Mouse (Mus musculus) midbrain, postnatal 0 days (tissue): ENCODE measurements at regions not wholly inside any gene's neighbourhood (a gene's known extent, or its start where the extent isn't known, plus 50 kb on each side); places are given as distances from the start of the nearest gene placed in this dataset.
"Not testable (repeated sequence)": the region's sequence is repeated elsewhere in the genome, so short reads cannot be mapped to it uniquely, and the experiment has no call there.

Experiments used
- ATAC-seq: fragments of 200-750 bp; cut with Nextera tagmentation; 2 replicates; pipeline ENCODE4 v1.8.0; 2017; ENCODE audit warnings: moderate number of reproducible peaks, mild to moderate bottlenecking, moderate TSS enrichment, moderate library complexity; ENCODE audit not compliant: low FRiP score
- DNase-seq: peaks from one replicate; pipeline ENCODE4 v3.0.0-alpha.2; 2015; ENCODE audit warnings: low spot score
- H3K27ac ChIP-seq: fragments of 300-500 bp; sonication (generic); 2 replicates; pipeline ENCODE4 v1.5.1; 2014; ENCODE audit warnings: low read depth, mild to moderate bottlenecking, low read length, mixed read lengths
- H3K27me3 ChIP-seq: fragments of 300-500 bp; sonication (generic); 2 replicates; pipeline ENCODE4 v1.6.1; 2014; ENCODE audit warnings: low read length, control low read depth, mixed read lengths; ENCODE audit not compliant: insufficient read depth
- H3K36me3 ChIP-seq: fragments of 300-500 bp; sonication (generic); 2 replicates; pipeline ENCODE4 v1.6.1; 2014; ENCODE audit warnings: low read length, control low read depth, mixed read lengths; ENCODE audit not compliant: insufficient read depth
- H3K4me1 ChIP-seq: fragments of 300-500 bp; sonication (generic); 2 replicates; pipeline ENCODE4 v1.6.1; 2014; ENCODE audit warnings: mild to moderate bottlenecking, control low read depth, antibody characterized with exemption, low read length, mixed read lengths; ENCODE audit not compliant: insufficient read depth
- H3K4me2 ChIP-seq: fragments of 300-500 bp; sonication (generic); 2 replicates; pipeline ENCODE4 v1.6.1; 2014; ENCODE audit warnings: low read depth, mild to moderate bottlenecking, low read length, mixed read lengths; ENCODE audit not compliant: poor library complexity, severe bottlenecking
- H3K4me3 ChIP-seq: fragments of 300-500 bp; sonication (generic); 2 replicates; pipeline ENCODE4 v1.5.1; 2014; ENCODE audit warnings: low read depth, mild to moderate bottlenecking, low read length, moderate library complexity
- H3K9ac ChIP-seq: fragments of 300-500 bp; sonication (generic); replicated peaks from 2 replicates; pipeline ENCODE4 v1.6.1; 2014; ENCODE audit warnings: mild to moderate bottlenecking, low read length, moderate library complexity, mixed read lengths; ENCODE audit not compliant: poor library complexity, severe bottlenecking
- H3K9me3 ChIP-seq: fragments of 300-500 bp; sonication (generic); 2 replicates; pipeline ENCODE4 v1.6.1; 2016; ENCODE audit warnings: low read length, control low read depth
- CTCF ChIP-seq: IDR thresholded peaks from 2 replicates; pipeline ENCODE4 v1.5.1; 2016; ENCODE audit warnings: antibody characterized with exemption, mild to moderate bottlenecking
- WGBS: fragments of 180-500 bp; shearing (Covaris S2); extraction: QIAGEN DNeasy Blood & Tissue Kit; methylation state at CpG from one replicate; pipeline ENCODE4 v1.1.7; 2014; 5-methylcytosine and 5-hydroxymethylcytosine counted together

DNA sequence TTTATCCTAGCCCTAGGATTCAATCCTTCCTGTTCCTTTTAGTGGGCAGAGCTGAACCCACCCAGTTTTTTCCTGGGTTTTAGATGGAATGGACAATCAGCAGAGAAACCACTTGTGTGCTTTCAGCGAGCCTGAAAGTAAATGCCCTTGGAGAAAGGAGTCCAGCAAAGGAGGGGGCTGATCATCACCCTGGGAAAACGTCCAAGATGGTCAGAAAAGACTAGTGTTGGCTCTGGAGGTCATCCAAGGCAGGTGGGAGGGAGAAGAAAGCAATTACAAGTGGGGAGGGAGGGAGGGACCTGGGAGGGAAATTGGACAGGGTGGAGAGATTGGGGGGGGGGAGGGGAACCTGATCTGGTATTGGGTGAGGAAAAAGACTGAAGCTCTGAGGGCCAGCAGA is 55.6 kb upstream of the Zfp366 start:
- H3K36me3 ChIP-seq = no peaks in the 10 kb centered on the region
- TF ChIP-seq CTCF = no peak
- no peaks in the 10 kb centered on the region for H3K27me3 ChIP-seq
- H3K27ac ChIP-seq = no peak overlapping the region
- no peak overlapping the region for H3K4me2 ChIP-seq
- no peaks in the 10 kb centered on the region for H3K4me1 ChIP-seq
- DNase-seq = peak; percentile 67
- ATAC-seq = no peak
- H3K9ac ChIP-seq = no peak overlapping the region
- H3K4me3 ChIP-seq = no peak overlapping the region
- WGBS = 49% methylated on average over 2 of the region's 2 CpGs
- H3K9me3 ChIP-seq = no peaks in the 10 kb centered on the region

DNA sequence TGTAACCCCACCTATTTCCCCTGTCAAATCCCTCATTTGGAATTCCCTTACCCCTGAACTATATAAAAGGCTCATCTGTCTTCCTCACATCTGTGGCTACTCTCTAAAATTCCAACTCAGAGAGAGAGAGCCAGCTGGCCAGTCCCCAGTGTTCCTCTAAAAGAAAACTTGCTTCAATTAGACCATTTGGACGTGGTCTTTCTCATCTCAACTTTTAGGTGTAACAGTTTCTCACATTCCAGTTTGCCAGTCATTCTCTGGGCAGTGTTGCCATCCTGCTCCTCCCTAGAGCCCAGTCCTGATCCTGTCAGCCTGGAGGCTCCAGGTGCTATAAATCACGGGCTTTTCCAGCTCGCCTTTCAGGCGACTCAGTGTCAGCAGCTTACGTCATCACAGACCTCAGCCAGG is 56.3 kb upstream of the Zfp366 start:
- Histone ChIP-seq H3K4me2 (no peak overlapping the region), H3K9ac (no peak overlapping the region), H3K36me3 (no peaks in the 10 kb centered on the region), H3K4me3 (no peak overlapping the region), H3K4me1 (no peaks in the 10 kb centered on the region), H3K27ac (no peak overlapping the region), H3K9me3 (no peaks in the 10 kb centered on the region), H3K27me3 (no peaks in the 10 kb centered on the region)
- TF ChIP-seq CTCF = no peak
- 73% methylated on average over 5 of the region's 5 CpGs for WGBS
- ATAC-seq (no peak), DNase-seq (no peak)

DNA sequence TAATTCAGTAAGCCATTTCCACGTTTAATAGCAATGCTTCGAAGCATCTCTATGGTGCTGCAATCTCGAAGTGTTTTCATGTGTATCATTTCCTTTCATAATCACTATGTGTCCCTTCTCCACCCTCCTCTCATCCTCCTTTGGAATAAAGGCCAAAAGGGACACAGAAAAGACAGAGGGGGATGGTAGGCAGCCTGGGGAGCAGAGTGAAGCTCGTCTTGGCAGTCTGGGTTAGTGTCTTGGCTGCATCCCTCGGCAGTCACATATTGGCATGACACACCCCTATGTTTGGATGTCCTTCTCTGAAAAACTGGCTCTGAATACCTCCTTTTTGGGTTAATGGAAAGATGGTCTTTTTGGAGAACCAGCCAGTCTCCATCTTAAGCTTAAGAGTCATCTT is 56.9 kb upstream of the Zfp366 start:
- Histone ChIP-seq H3K27me3 (no peaks in the 10 kb centered on the region), H3K4me3 (no peak overlapping the region), H3K27ac (no peak overlapping the region), H3K9ac (no peak overlapping the region), H3K4me2 (no peak overlapping the region), H3K4me1 (no peaks in the 10 kb centered on the region), H3K36me3 (no peaks in the 10 kb centered on the region), H3K9me3 (no peaks in the 10 kb centered on the region)
- 72% methylated on average over 5 of the region's 5 CpGs for WGBS
- ATAC-seq (no peak), DNase-seq (no peak)
- no peak for TF ChIP-seq CTCF

DNA sequence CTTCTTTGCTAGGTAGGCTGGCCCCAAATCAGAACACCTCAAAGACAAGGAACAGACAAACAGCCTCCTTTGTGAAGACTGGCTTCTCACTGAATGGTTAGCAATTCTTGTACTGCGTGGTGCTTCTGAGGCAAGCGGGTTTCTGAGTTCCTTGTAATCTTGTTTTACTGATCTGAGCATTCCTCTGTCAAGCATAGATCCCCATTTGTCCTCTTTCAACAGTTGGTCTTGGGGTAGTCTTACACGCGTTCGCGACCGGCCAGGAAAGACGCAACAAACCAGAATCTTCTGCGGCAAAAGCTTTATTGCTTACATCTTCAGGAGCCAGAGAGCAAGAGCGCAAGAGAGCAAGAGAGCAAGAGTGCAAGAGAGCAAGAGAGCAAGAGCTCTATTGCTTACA is 57.7 kb upstream of the Zfp366 start:
- DNase-seq, H3K9me3 ChIP-seq, H3K27me3 ChIP-seq, H3K4me2 ChIP-seq, H3K4me3 ChIP-seq, H3K4me1 ChIP-seq, H3K27ac ChIP-seq, H3K36me3 ChIP-seq, ATAC-seq, H3K9ac ChIP-seq: not testable (repeated sequence)
- 97% methylated on average over 10 of the region's 10 CpGs for WGBS

DNA sequence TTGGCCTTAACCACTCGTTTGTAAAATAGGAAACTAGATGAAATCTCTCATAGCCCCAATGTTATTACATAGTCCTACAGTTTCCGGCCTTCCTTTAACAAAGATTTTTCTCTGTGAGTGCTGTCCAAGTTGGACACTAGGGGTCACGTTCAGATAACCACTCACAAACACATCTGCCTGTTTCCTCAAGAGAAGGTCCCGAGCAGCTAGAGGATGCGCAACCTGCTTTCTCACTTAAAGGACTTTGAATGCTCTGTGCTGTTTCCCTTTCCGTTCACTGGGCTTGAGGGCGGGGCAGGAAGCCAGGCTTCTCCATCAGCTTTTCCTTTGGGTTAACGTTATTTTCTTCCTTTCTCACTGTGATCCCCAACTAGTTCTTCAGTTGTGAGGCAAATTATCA is 58.1 kb upstream of the Zfp366 start:
- 81% methylated on average over 8 of the region's 8 CpGs for WGBS
- H3K36me3 ChIP-seq = no peaks in the 10 kb centered on the region
- no peaks in the 10 kb centered on the region for H3K9me3 ChIP-seq
- ATAC-seq (no peak), DNase-seq (no peak)
- H3K4me3 ChIP-seq = no peak overlapping the region
- no peaks in the 10 kb centered on the region for H3K27me3 ChIP-seq
- no peak overlapping the region for H3K27ac ChIP-seq
- no peak overlapping the region for H3K4me2 ChIP-seq
- no peaks in the 10 kb centered on the region for H3K4me1 ChIP-seq
- H3K9ac ChIP-seq = no peak overlapping the region
- 0 out of 2 replicates have a peak, but pooled peaks have one; percentile 22 for TF ChIP-seq CTCF

DNA sequence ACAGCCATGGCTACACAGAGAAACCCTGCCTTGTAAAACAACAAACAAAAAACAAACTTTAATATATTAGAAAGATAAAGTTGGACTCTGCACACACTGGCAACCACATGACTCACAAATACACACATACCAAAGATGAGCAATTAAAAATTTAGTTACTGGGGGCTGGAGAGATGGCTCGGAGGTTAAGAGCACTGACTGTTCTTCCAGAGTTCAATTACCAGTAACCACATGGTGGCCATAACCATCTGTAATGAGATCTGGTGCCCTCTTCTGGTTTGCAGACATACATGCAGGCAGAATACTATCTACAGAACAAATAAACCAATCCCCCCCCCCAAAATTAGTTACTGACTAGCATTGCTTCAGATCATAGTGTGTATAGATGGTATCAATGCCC is 58.7 kb upstream of the Zfp366 start:
- H3K27me3 ChIP-seq = no peaks in the 10 kb centered on the region
- H3K4me3 ChIP-seq = no peak overlapping the region

More for the DNA sequence above, 58.7 kb upstream of the Zfp366 start:
- Histone ChIP-seq H3K27ac (no peak overlapping the region), H3K4me2 (no peak overlapping the region), H3K9me3 (no peaks in the 10 kb centered on the region), H3K4me1 (no peaks in the 10 kb centered on the region), H3K9ac (no peak overlapping the region), H3K36me3 (no peaks in the 10 kb centered on the region)
- WGBS = 68% methylated on average over 1 of the region's 1 CpGs
- peak; percentile 68 for TF ChIP-seq CTCF
- DNase-seq = no peak
- no peak for ATAC-seq
